Mouse (Mus musculus) E14TG2a.4 (cell line): ENCODE results near the gene Crim1.

Experiments
- H3K27me3 ChIP-seq: 2 replicates; pipeline ENCODE4 v1.6.1; 2014; ENCODE audit warnings: low read length, control low read depth; ENCODE audit not compliant: insufficient read depth
- H3K36me3 ChIP-seq: 2 replicates; pipeline ENCODE4 v1.6.1; 2014; ENCODE audit warnings: low read length, control low read depth; ENCODE audit not compliant: insufficient read depth
- H3K4me1 ChIP-seq: replicated peaks from 2 replicates; pipeline ENCODE4 v1.6.1; 2014; ENCODE audit warnings: low read depth, low read length, control low read depth
- H3K4me3 ChIP-seq: replicated peaks from 2 replicates; pipeline ENCODE4 v1.5.1; 2014; ENCODE audit warnings: mild to moderate bottlenecking, low read length
- H3K9me3 ChIP-seq: 2 replicates; pipeline ENCODE4 v1.6.1; 2014; ENCODE audit warnings: low read length, control low read depth
- CTCF ChIP-seq: conservative IDR thresholded peaks from 2 replicates; pipeline ENCODE4 v1.5.1; 2014; ENCODE audit warnings: low read length
- NANOG ChIP-seq: IDR thresholded peaks from 2 replicates; pipeline ENCODE4 v1.6.1; 2014; ENCODE audit warnings: borderline replicate concordance, low read length, mixed read lengths
- POU5F1 ChIP-seq: IDR thresholded peaks from 2 replicates; pipeline ENCODE4 v1.6.1; 2014; ENCODE audit warnings: low read length, borderline replicate concordance

Crim1 gene

GRCm38 (mm10) chr17:78292827-78293488 lies 92.9 kb downstream of the Crim1 start:
- no peak for TF ChIP-seq CTCF
- Histone ChIP-seq H3K36me3 (no peaks in the 10 kb centered on the region), H3K4me3 (no peak overlapping the region), H3K9me3 (peaks cover 2% of the 10 kb centered on the region), H3K4me1 (peaks cover 11% of the 10 kb centered on the region), H3K27me3 (no peaks in the 10 kb centered on the region)

GRCm38 (mm10) chr17:78295979-78296378 lies 95.9 kb downstream of the Crim1 start:
- Histone ChIP-seq H3K36me3 (no peaks in the 10 kb centered on the region), H3K9me3 (peaks cover 10% of the 10 kb centered on the region), H3K4me3 (no peak overlapping the region), H3K27me3 (no peaks in the 10 kb centered on the region), H3K4me1 (peaks cover 14% of the 10 kb centered on the region)
- TF ChIP-seq NANOG, result no peak

GRCm38 (mm10) chr17:78298140-78298539 lies 98.1 kb downstream of the Crim1 start:
- TF ChIP-seq POU5F1 (no peak), CTCF (no peak), NANOG (no peak)
- Histone ChIP-seq H3K36me3 (no peaks in the 10 kb centered on the region), H3K27me3 (no peaks in the 10 kb centered on the region), H3K9me3 (peaks cover 18% of the 10 kb centered on the region), H3K4me3 (no peak overlapping the region), H3K4me1 (peaks cover 14% of the 10 kb centered on the region)

- Histone ChIP-seq H3K27me3 (no peaks in the 10 kb centered on the region), H3K4me3 (no peak overlapping the region), H3K36me3 (no peaks in the 10 kb centered on the region), H3K9me3 (peaks cover 18% of the 10 kb centered on the region), H3K4me1 (peaks cover 14% of the 10 kb centered on the region)
- TF ChIP-seq POU5F1, result no peak
- no peak for TF ChIP-seq CTCF
- no peak for TF ChIP-seq NANOG
Observed at GRCm38 (mm10) chr17:78298967-78299540, 99.0 kb downstream of the Crim1 start.

- H3K27me3 ChIP-seq, result no peaks in the 10 kb centered on the region
- H3K4me3 ChIP-seq, result no peak overlapping the region
- H3K4me1 ChIP-seq, result peaks cover 8% of the 10 kb centered on the region
- TF ChIP-seq NANOG (no peak), POU5F1 (no peak), CTCF (no peak)
- no peaks in the 10 kb centered on the region for H3K36me3 ChIP-seq
- H3K9me3 ChIP-seq, result peaks cover 18% of the 10 kb centered on the region
Observed at GRCm38 (mm10) chr17:78303053-78303452, 103.0 kb downstream of the Crim1 start.

- TF ChIP-seq NANOG, result no peak
- no peak for TF ChIP-seq CTCF
- TF ChIP-seq POU5F1, result no peak
- peaks cover 4% of the 10 kb centered on the region for H3K4me1 ChIP-seq
- no peaks in the 10 kb centered on the region for H3K27me3 ChIP-seq
Observed at GRCm38 (mm10) chr17:78304059-78304458, 104.0 kb downstream of the Crim1 start.

GRCm38 (mm10) chr17:78306434-78306833 lies 106.4 kb downstream of the Crim1 start:
- Histone ChIP-seq H3K9me3 (peaks cover 4% of the 10 kb centered on the region), H3K4me3 (no peak overlapping the region), H3K36me3 (no peaks in the 10 kb centered on the region)

More at GRCm38 (mm10) chr17:78304059-78304458, 104.0 kb downstream of the Crim1 start:
- no peak overlapping the region for H3K4me3 ChIP-seq
- peaks cover 18% of the 10 kb centered on the region for H3K9me3 ChIP-seq
- H3K36me3 ChIP-seq, result no peaks in the 10 kb centered on the region

GRCm38 (mm10) chr17:78308221-78308620 lies 108.2 kb downstream of the Crim1 start:
- no peak overlapping the region for H3K4me3 ChIP-seq
- no peaks in the 10 kb centered on the region for H3K9me3 ChIP-seq
- no peaks in the 10 kb centered on the region for H3K27me3 ChIP-seq
- H3K36me3 ChIP-seq, result no peaks in the 10 kb centered on the region
- no peaks in the 10 kb centered on the region for H3K4me1 ChIP-seq
- TF ChIP-seq CTCF, result no peak
- TF ChIP-seq NANOG, result no peak
- TF ChIP-seq POU5F1, result no peak

More at GRCm38 (mm10) chr17:78306434-78306833, 106.4 kb downstream of the Crim1 start:
- H3K4me1 ChIP-seq, result no peaks in the 10 kb centered on the region
- H3K27me3 ChIP-seq, result no peaks in the 10 kb centered on the region
- no peak for TF ChIP-seq CTCF
- TF ChIP-seq NANOG, result no peak
- no peak for TF ChIP-seq POU5F1

- Histone ChIP-seq H3K36me3 (no peaks in the 10 kb centered on the region), H3K9me3 (no peaks in the 10 kb centered on the region), H3K4me1 (no peaks in the 10 kb centered on the region), H3K4me3 (no peak overlapping the region), H3K27me3 (no peaks in the 10 kb centered on the region)
- TF ChIP-seq POU5F1 (no peak), NANOG (no peak), CTCF (no peak)
Observed at GRCm38 (mm10) chr17:78313006-78313405, 113.0 kb downstream of the Crim1 start.
